Mouse (Mus musculus): Measurements from ENCODE around the gene Col18a1. TPM values are rescaled to one million over a fixed set of nuclear protein-coding genes. Genes with fewer than 3 reads are reported as not detected.
A peak's percentile ranks its signal among the peaks of the same experiment; 100 is the strongest.

The Col18a1 gene
- 85.0 and 92.0 TPM in 2 replicates for polyA plus RNA-seq (2011; ENCODE audit: insufficient read length, low read depth, missing spikeins)

GRCm38 (mm10) chr10:77165963-77166717 lies at the start of gene Col18a1:
TSS of gene Col18a1 (minus strand) at chr10:77166548.
- Histone ChIP-seq H3K27ac (ENCODE audit: insufficient read depth, low read length) (no peak within 1 kb of the TSS), H3K4me1 (ENCODE audit: control insufficient read depth, insufficient read depth, low read length) (no peaks in the 10 kb centered on the region; the same call in 1 of the 2 replicates), H3K4me3 (ENCODE audit: insufficient read depth, low read length) (peak within 1 kb of the TSS; percentile 39)
- TF ChIP-seq POLR2A (IDR thresholded peaks at IDR 0.05; ENCODE audit: low read depth, low read length) (peak; percentile 87), CTCF (IDR thresholded peaks at IDR 0.05; ENCODE audit: borderline replicate concordance, insufficient read depth, low read length) (no peak)

GRCm38 (mm10) chr10:77215641-77216040 lies 49.3 kb upstream of the Col18a1 start:
- H3K4me3 ChIP-seq (ENCODE audit: insufficient read depth, low read length): no peak overlapping the region
- H3K4me1 ChIP-seq (ENCODE audit: control insufficient read depth, insufficient read depth, low read length): peaks cover 12% of the 10 kb centered on the region
- no peak for TF ChIP-seq POLR2A (IDR thresholded peaks at IDR 0.05; ENCODE audit: low read depth, low read length)
- TF ChIP-seq CTCF (IDR thresholded peaks at IDR 0.05; ENCODE audit: borderline replicate concordance, insufficient read depth, low read length): no peak
- H3K27ac ChIP-seq (ENCODE audit: insufficient read depth, low read length): no peak overlapping the region

GRCm38 (mm10) chr10:77214586-77214985 lies 48.2 kb upstream of the Col18a1 start:
- Histone ChIP-seq H3K27ac (ENCODE audit: insufficient read depth, low read length) (no peak overlapping the region), H3K4me3 (ENCODE audit: insufficient read depth, low read length) (no peak overlapping the region), H3K4me1 (ENCODE audit: control insufficient read depth, insufficient read depth, low read length) (peaks cover 14% of the 10 kb centered on the region)
- no peak for TF ChIP-seq CTCF (IDR thresholded peaks at IDR 0.05; ENCODE audit: borderline replicate concordance, insufficient read depth, low read length)
- TF ChIP-seq POLR2A (IDR thresholded peaks at IDR 0.05; ENCODE audit: low read depth, low read length): no peak

- H3K4me1 ChIP-seq (ENCODE audit: control insufficient read depth, insufficient read depth, low read length): peaks cover 17% of the 10 kb centered on the region
- TF ChIP-seq POLR2A (IDR thresholded peaks at IDR 0.05; ENCODE audit: low read depth, low read length): no peak
- no peak for TF ChIP-seq CTCF (IDR thresholded peaks at IDR 0.05; ENCODE audit: borderline replicate concordance, insufficient read depth, low read length)
- H3K27ac ChIP-seq (ENCODE audit: insufficient read depth, low read length): no peak overlapping the region
- H3K4me3 ChIP-seq (ENCODE audit: insufficient read depth, low read length): no peak overlapping the region
These were observed 47.1 kb upstream of the Col18a1 start for GRCm38 (mm10) chr10:77213483-77213882.

- Histone ChIP-seq H3K27ac (ENCODE audit: insufficient read depth, low read length) (peak overlapping the region; percentile 93; the same call in 1 of the 2 replicates), H3K4me3 (ENCODE audit: insufficient read depth, low read length) (no peak overlapping the region), H3K4me1 (ENCODE audit: control insufficient read depth, insufficient read depth, low read length) (peaks cover 18% of the 10 kb centered on the region)
- TF ChIP-seq POLR2A (IDR thresholded peaks at IDR 0.05; ENCODE audit: low read depth, low read length) (no peak), CTCF (IDR thresholded peaks at IDR 0.05; ENCODE audit: borderline replicate concordance, insufficient read depth, low read length) (no peak)
These were observed 46.2 kb upstream of the Col18a1 start for GRCm38 (mm10) chr10:77212354-77213120.

- H3K4me3 ChIP-seq (ENCODE audit: insufficient read depth, low read length): no peak overlapping the region
- no peak for TF ChIP-seq CTCF (IDR thresholded peaks at IDR 0.05; ENCODE audit: borderline replicate concordance, insufficient read depth, low read length)
- TF ChIP-seq POLR2A (IDR thresholded peaks at IDR 0.05; ENCODE audit: low read depth, low read length): peak; percentile 29; the same call in 1 of the 2 replicates
- H3K27ac ChIP-seq (ENCODE audit: insufficient read depth, low read length): peak overlapping the region; percentile 93
- peaks cover 28% of the 10 kb centered on the region for H3K4me1 ChIP-seq (ENCODE audit: control insufficient read depth, insufficient read depth, low read length)
These were observed 44.8 kb upstream of the Col18a1 start for GRCm38 (mm10) chr10:77211116-77211570.

GRCm38 (mm10) chr10:77210666-77211065 lies 44.3 kb upstream of the Col18a1 start:
- Histone ChIP-seq H3K4me3 (ENCODE audit: insufficient read depth, low read length) (no peak overlapping the region), H3K27ac (ENCODE audit: insufficient read depth, low read length) (peak overlapping the region; percentile 80), H3K4me1 (ENCODE audit: control insufficient read depth, insufficient read depth, low read length) (peaks cover 29% of the 10 kb centered on the region)
- TF ChIP-seq POLR2A (IDR thresholded peaks at IDR 0.05; ENCODE audit: low read depth, low read length): no peak
- TF ChIP-seq CTCF (IDR thresholded peaks at IDR 0.05; ENCODE audit: borderline replicate concordance, insufficient read depth, low read length): no peak

GRCm38 (mm10) chr10:77209261-77209660 lies 42.9 kb upstream of the Col18a1 start:
- Histone ChIP-seq H3K4me1 (ENCODE audit: control insufficient read depth, insufficient read depth, low read length) (peaks cover 29% of the 10 kb centered on the region), H3K27ac (ENCODE audit: insufficient read depth, low read length) (no peak overlapping the region), H3K4me3 (ENCODE audit: insufficient read depth, low read length) (no peak overlapping the region)
- TF ChIP-seq POLR2A (IDR thresholded peaks at IDR 0.05; ENCODE audit: low read depth, low read length) (no peak), CTCF (IDR thresholded peaks at IDR 0.05; ENCODE audit: borderline replicate concordance, insufficient read depth, low read length) (no peak)

GRCm38 (mm10) chr10:77206565-77207079 lies 40.3 kb upstream of the Col18a1 start:
- TF ChIP-seq POLR2A (IDR thresholded peaks at IDR 0.05; ENCODE audit: low read depth, low read length) (no peak), CTCF (IDR thresholded peaks at IDR 0.05; ENCODE audit: borderline replicate concordance, insufficient read depth, low read length) (no peak)
- Histone ChIP-seq H3K4me3 (ENCODE audit: insufficient read depth, low read length) (no peak overlapping the region), H3K4me1 (ENCODE audit: control insufficient read depth, insufficient read depth, low read length) (peaks cover 21% of the 10 kb centered on the region), H3K27ac (ENCODE audit: insufficient read depth, low read length) (peak overlapping the region; percentile 93)

Data from embryonic fibroblast, embryonic 13.5 days (primary cell).